Mouse (Mus musculus) ES-CJ7 (cell line): ENCODE results near the gene Npr1.
A peak's percentile ranks its signal among the peaks of the same experiment; 100 is the strongest.

Experiments used
- DNase-seq: peaks from one replicate; pipeline ENCODE4 v3.0.0; 2011; ENCODE audit warnings: low read depth, low spot score

The Npr1 gene

GRCm38 (mm10) chr3:90475831-90476611 lies 10.4 kb upstream of the Npr1 start, which contains the start of gene Ilf2:
Gene Ilf2 (plus strand): TSS chr3:90476126.
- DNase-seq = peak; percentile 98

GRCm38 (mm10) chr3:90475151-90475830 lies 9.6 kb upstream of the Npr1 start:
- peak; percentile 37 for DNase-seq

GRCm38 (mm10) chr3:90472213-90472612 lies 6.5 kb upstream of the Npr1 start:
- peak; percentile 80 for DNase-seq

DNA sequence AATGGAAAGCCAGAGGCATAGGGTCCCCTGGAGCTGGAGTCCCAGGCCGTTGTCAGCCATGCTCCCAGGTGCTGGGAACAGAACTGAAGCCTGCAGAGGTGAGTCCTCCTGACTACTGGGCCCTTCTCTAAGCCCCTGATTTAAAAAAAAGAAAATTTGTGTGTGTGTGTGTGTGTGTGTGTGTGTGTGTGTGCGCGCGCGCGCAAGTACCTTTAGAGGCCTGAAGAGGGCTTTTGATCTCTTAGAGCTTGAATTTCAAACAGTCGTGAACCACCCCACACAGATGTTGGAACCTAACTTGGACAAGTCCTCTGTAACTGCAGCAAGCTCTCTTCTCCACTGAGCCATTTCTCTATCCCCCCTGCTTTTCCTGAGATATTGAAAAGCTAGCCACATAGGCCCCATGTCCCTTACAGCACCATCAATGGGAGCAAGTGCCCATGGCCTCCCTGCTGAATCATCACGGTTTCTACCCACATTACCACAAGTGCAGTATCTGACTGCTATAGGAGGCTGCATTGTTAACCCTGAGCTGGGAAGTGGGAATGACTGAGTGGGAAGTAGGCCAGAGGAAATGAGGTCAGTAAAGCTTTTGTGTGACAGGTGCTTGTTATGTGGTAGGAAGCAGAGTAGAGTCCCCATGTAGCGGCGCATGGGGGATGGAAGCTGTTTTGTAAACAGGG lies 2.1 kb upstream of the Npr1 start:
- peak; percentile 59 for DNase-seq

DNA sequence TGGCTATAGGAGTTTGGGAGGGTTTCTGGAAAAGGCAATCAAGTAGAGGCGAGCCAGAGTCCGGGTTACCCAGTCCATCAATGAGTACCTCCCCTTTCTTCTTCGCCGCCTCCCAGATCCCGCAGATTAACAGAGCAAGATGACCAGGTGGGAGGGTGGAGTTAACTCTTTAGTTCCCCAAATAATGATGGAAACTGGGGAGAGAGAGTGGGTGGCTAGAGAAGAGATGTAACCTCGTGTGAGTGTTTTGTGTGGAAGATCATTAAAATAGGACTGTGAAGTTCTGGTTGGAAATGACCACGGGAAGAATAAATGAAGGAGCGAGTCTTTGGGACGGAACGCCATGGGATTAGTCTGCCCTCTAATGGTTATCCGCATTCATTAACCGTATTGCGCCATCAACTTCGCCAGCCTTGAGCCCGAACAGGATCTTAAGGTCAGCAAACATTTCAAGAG lies 673 bp upstream of the Npr1 start:
- DNase-seq = peak; percentile 76

GRCm38 (mm10) chr3:90465081-90465685 lies 483 bp downstream of the Npr1 start:
- DNase-seq = no peak

GRCm38 (mm10) chr3:90464552-90465080 lies 1.1 kb downstream of the Npr1 start:
- DNase-seq = no peak

- DNase-seq = no peak
These were observed 3.1 kb downstream of the Npr1 start for GRCm38 (mm10) chr3:90462579-90462978.

DNA sequence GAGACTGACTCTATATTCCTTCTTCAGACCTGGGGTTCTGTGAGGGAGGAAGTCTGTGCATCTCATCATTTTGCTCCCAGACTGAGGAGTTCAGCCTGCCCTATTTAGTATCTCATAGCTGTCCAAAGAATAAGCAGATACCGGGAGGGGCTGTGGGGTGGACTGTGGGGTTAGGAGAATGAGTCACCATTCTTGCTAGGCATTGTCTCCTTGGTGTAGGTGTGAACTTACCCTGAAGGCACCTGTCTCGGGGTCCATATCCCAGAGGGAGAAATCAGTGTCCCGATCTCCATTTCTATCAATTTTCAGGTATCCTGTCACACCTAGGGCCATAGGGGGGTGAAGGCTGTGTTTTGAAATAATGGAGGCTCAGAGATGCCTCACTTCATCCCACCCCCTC lies 3.7 kb downstream of the Npr1 start:
- DNase-seq = no peak

DNA sequence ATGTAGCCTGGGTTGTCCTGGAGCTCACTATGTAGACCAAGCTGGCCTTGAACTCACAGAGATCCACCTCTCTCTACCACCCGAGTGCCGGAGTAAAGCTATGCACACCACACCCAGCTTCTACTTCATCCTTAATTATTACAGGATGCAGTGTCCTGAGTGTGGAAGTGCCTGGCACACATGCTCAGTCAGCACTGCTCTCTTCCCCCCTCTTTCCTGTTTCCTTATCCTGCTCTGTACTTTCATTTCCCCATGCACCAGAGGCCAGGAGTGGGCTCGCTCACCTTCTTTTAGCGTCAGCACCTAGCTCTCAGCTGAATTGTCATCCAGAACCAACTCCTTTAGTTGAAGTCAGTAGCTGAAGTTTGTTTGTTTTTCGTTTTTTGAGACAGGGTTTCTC lies 5.4 kb downstream of the Npr1 start:
- DNase-seq = no peak

GRCm38 (mm10) chr3:90459727-90460126 lies 5.9 kb downstream of the Npr1 start:
- DNase-seq = no peak

- peak; percentile 71 for DNase-seq
These were observed 10.7 kb downstream of the Npr1 start for GRCm38 (mm10) chr3:90454931-90455330.

GRCm38 (mm10) chr3:90451396-90452095 lies 14.1 kb downstream of the Npr1 start:
- peak; percentile 73 for DNase-seq

DNA sequence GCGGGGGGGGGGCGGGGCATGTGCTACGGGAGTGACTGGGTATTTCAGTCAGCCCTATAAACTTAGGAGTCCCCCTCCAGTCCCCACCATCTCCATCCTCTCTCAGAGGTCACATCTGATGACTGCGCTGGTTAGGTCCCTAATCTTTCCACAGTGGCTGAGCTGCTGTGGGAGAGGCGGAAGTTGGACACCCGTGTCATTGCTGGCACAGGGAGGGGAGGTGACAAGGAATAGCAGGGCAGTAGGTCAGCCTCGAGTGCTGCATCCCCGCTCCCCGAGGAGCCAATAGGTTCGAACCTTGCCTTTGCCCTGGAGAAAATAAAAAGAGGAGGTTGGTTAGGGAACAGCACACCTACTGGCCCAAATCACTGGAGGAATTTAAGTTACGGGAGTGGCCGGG lies 14.8 kb downstream of the Npr1 start:
- peak; percentile 38 for DNase-seq

DNA sequence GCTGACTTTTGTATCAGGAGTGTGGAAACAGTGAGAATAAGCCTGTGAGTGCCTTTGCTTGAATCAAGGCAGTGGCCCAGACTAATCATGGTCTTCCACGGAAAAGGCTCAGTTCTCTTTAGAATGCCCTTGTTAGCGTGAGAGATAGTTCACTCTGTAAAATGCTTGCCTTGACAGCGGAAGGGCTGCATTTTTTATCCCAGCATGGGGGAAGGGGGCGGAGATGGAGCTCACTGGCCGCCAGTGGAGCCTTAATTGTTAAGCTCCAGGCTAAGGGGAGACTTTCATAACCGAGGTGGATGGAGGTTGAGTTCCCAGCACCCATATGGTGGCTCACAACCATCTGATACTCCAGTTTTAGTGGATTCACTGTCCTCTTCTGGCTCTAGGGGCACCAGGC lies 17.0 kb downstream of the Npr1 start:
- peak; percentile 42 for DNase-seq

- DNase-seq = no peak
These were observed 18.6 kb downstream of the Npr1 start for GRCm38 (mm10) chr3:90447123-90447494.

DNA sequence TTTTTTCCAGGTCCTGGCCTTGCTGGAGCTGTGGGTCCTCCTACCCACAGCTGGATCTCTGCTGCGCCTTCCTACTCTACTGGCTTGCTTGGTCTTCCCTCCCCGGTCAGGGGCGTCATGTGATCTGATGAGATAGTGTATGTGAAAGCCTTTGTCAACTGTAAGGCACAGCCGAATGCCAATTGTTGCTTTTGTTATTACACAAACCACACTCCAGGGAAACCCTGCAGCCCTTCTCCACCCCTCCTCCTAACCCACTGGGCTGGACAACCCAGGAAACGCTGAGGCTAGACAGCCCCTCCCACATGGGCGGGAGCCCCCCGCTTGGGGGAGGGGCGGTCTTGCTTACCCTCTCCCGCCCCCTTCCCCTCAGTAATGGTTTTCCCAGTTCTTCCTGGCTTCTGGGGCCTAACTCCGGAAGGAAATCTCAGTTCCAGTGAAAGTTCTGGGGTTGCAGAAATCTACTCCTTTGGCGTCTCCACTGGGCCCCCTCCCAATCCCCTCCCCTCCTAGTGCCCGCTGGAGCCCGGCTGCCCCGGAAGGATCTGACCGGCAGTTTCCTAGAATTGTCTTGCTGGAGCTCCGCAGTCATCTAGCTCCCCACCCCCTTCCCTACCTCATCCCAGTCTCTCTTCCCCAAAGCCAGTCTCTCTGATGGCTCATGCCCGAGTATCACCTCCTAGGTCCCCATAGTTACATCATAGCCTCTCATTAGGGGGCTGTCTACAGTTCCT lies 19.1 kb downstream of the Npr1 start:
- DNase-seq = peak; percentile 99

DNA sequence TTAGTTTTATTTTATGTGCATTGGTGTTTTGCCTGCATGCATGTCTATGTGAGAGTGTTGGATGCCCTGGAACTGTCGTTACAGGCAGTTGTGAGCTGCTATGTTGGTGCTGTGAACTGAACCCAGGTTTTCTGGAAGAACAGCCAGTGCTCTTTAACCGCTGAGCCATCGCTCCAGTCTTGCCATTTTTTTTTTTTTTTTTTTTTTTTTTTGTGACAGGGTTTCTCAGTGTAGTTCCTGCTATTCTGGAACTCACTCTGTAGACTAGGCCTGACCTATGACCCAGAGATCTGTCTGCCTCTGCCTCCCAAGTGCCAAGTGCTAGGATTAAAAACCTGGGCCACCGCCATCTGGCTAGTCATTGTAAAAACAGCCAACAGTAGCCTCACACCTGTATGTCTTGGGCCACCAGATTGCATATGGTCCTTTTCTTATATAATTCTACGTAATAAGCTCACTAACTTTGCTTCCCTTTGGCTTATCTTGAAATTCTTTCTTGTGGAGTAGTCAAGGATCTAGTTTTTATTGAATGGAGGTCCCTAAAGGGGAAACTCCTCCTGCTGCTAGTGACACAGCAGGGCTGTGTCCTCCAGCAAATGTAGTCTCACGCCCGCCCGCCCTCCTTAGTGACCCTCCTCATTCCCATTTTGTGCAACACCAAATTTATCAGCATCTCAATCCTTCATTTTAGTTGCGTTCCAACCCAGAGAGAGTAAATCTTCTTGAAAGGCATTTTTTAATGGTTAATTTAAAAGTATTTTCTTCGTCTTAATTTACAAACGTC lies 20.1 kb downstream of the Npr1 start:
- DNase-seq = peak; percentile 51

- DNase-seq = peak; percentile 34
These were observed 21.7 kb downstream of the Npr1 start for GRCm38 (mm10) chr3:90443977-90444376.

- DNase-seq = no peak
These were observed 24.9 kb downstream of the Npr1 start for GRCm38 (mm10) chr3:90440756-90441155.
